Mouse (Mus musculus): Measurements from ENCODE around the gene Ccdc71. TPM values are rescaled to one million over a fixed set of nuclear protein-coding genes. Genes with fewer than 3 reads are reported as not detected.

Gene Ccdc71
- total and polyA plus RNA-seq, 2 experiments from 2014 or later, result 38.7 to 55.8 TPM

GRCm38 (mm10) chr9:108451519-108452160 is 8.7 kb upstream of the Ccdc71 start:
- 51% methylated on average over 6 of the region's 6 CpGs for WGBS
- Histone ChIP-seq H3K9me3 (ENCODE audit: low read length) (no peaks in the 10 kb centered on the region), H3K4me3 (ENCODE audit: low read depth, low read length) (peak overlapping the region; percentile 67), H3K9ac (peak overlapping the region; percentile 75), H3K27me3 (ENCODE audit: insufficient read depth, low read length) (no peaks in the 10 kb centered on the region), H3K4me1 (ENCODE audit: insufficient read depth) (peaks cover 32% of the 10 kb centered on the region), H3K36me3 (ENCODE audit: insufficient read depth) (peaks cover 6% of the 10 kb centered on the region; the same call in 1 of the 2 replicates), H3K27ac (ENCODE audit: low read depth, low read length) (peak overlapping the region; percentile 82), H3K4me2 (ENCODE audit: low read depth) (peak overlapping the region; percentile 78)
- ATAC-seq (no peak), DNase-seq (peak; percentile 24)
- no peak for TF ChIP-seq CTCF (IDR thresholded peaks at IDR 0.05; ENCODE audit: low read depth)

- ATAC-seq (peak; percentile 91), DNase-seq (peak; percentile 93)
- Histone ChIP-seq H3K9me3 (ENCODE audit: low read length) (no peaks in the 10 kb centered on the region), H3K9ac (peak overlapping the region; percentile 75), H3K4me1 (ENCODE audit: insufficient read depth) (peaks cover 32% of the 10 kb centered on the region), H3K36me3 (ENCODE audit: insufficient read depth) (peaks cover 6% of the 10 kb centered on the region; the same call in 1 of the 2 replicates), H3K27me3 (ENCODE audit: insufficient read depth, low read length) (no peaks in the 10 kb centered on the region), H3K27ac (ENCODE audit: low read depth, low read length) (peak overlapping the region; percentile 82), H3K4me3 (ENCODE audit: low read depth, low read length) (peak overlapping the region; percentile 67), H3K4me2 (ENCODE audit: low read depth) (peak overlapping the region; percentile 78)
- TF ChIP-seq CTCF (IDR thresholded peaks at IDR 0.05; ENCODE audit: low read depth), result peak; percentile 92
- under 1% methylated on average over 40 of the region's 40 CpGs for WGBS
These were observed 7.9 kb upstream of the Ccdc71 start for GRCm38 (mm10) chr9:108452291-108452906.

GRCm38 (mm10) chr9:108452911-108453310 is 7.4 kb upstream of the Ccdc71 start:
- no peak for DNase-seq
- H3K9me3 ChIP-seq (ENCODE audit: low read length), result no peaks in the 10 kb centered on the region
- ATAC-seq, result peak; percentile 58
- no peak for TF ChIP-seq CTCF (IDR thresholded peaks at IDR 0.05; ENCODE audit: low read depth)
- peak overlapping the region; percentile 75 for H3K9ac ChIP-seq
- peak overlapping the region; percentile 78 for H3K4me2 ChIP-seq (ENCODE audit: low read depth)
- peaks cover 32% of the 10 kb centered on the region for H3K4me1 ChIP-seq (ENCODE audit: insufficient read depth)
- no peaks in the 10 kb centered on the region for H3K27me3 ChIP-seq (ENCODE audit: insufficient read depth, low read length)
- H3K4me3 ChIP-seq (ENCODE audit: low read depth, low read length), result peak overlapping the region; percentile 67
- peaks cover 6% of the 10 kb centered on the region; the same call in 1 of the 2 replicates for H3K36me3 ChIP-seq (ENCODE audit: insufficient read depth)
- H3K27ac ChIP-seq (ENCODE audit: low read depth, low read length), result peak overlapping the region; percentile 82
- WGBS, result 29% methylated on average over 6 of the region's 6 CpGs

GRCm38 (mm10) chr9:108453458-108453857 is 6.9 kb upstream of the Ccdc71 start:
- H3K27ac ChIP-seq (ENCODE audit: low read depth, low read length), result peak overlapping the region; percentile 82

GRCm38 (mm10) chr9:108454429-108454828 is 5.9 kb upstream of the Ccdc71 start:
- peaks cover 27% of the 10 kb centered on the region for H3K4me1 ChIP-seq (ENCODE audit: insufficient read depth)
- H3K9ac ChIP-seq, result no peak overlapping the region
- H3K4me2 ChIP-seq (ENCODE audit: low read depth), result no peak overlapping the region
- no peak overlapping the region for H3K4me3 ChIP-seq (ENCODE audit: low read depth, low read length)
- DNase-seq (no peak), ATAC-seq (no peak)
- no peak overlapping the region for H3K27ac ChIP-seq (ENCODE audit: low read depth, low read length)
- H3K27me3 ChIP-seq (ENCODE audit: insufficient read depth, low read length), result no peaks in the 10 kb centered on the region
- no peak for TF ChIP-seq CTCF (IDR thresholded peaks at IDR 0.05; ENCODE audit: low read depth)
- WGBS, result 87% methylated on average over 6 of the region's 6 CpGs
- no peaks in the 10 kb centered on the region for H3K9me3 ChIP-seq (ENCODE audit: low read length)
- no peaks in the 10 kb centered on the region for H3K36me3 ChIP-seq (ENCODE audit: insufficient read depth)

More at GRCm38 (mm10) chr9:108453458-108453857, 6.9 kb upstream of the Ccdc71 start:
- 0 out of 2 replicates have a peak, but pooled peaks cover under 1% of the 10 kb centered on the region for H3K36me3 ChIP-seq (ENCODE audit: insufficient read depth)
- no peak for ATAC-seq
- DNase-seq, result peak; percentile 14
- no peak overlapping the region for H3K4me3 ChIP-seq (ENCODE audit: low read depth, low read length)
- no peak for TF ChIP-seq CTCF (IDR thresholded peaks at IDR 0.05; ENCODE audit: low read depth)
- 54% methylated on average over 4 of the region's 4 CpGs for WGBS
- H3K27me3 ChIP-seq (ENCODE audit: insufficient read depth, low read length), result no peaks in the 10 kb centered on the region
- 0 out of 2 replicates have a peak overlapping the region, but pooled peaks have one; percentile 18 for H3K9ac ChIP-seq
- H3K4me1 ChIP-seq (ENCODE audit: insufficient read depth), result peaks cover 32% of the 10 kb centered on the region
- H3K4me2 ChIP-seq (ENCODE audit: low read depth), result peak overlapping the region; percentile 78
- no peaks in the 10 kb centered on the region for H3K9me3 ChIP-seq (ENCODE audit: low read length)

- Histone ChIP-seq H3K36me3 (ENCODE audit: insufficient read depth) (no peaks in the 10 kb centered on the region), H3K4me1 (ENCODE audit: insufficient read depth) (peaks cover 16% of the 10 kb centered on the region), H3K27me3 (ENCODE audit: insufficient read depth, low read length) (no peaks in the 10 kb centered on the region), H3K27ac (ENCODE audit: low read depth, low read length) (no peak overlapping the region), H3K4me3 (ENCODE audit: low read depth, low read length) (no peak overlapping the region), H3K4me2 (ENCODE audit: low read depth) (no peak overlapping the region), H3K9ac (no peak overlapping the region), H3K9me3 (ENCODE audit: low read length) (no peaks in the 10 kb centered on the region)
- DNase-seq (no peak), ATAC-seq (no peak)
- WGBS, result 82% methylated on average over 12 of the region's 12 CpGs
- no peak for TF ChIP-seq CTCF (IDR thresholded peaks at IDR 0.05; ENCODE audit: low read depth)
These were observed 4.4 kb upstream of the Ccdc71 start for GRCm38 (mm10) chr9:108455747-108456571.

Measured in forebrain, postnatal 0 days (tissue).